Mouse (Mus musculus): ENCODE data around the gene Elmsan1. TPM values are rescaled to one million over a fixed set of nuclear protein-coding genes. Genes with fewer than 3 reads are reported as not detected.

The Elmsan1 gene
- polyA plus RNA-seq, 1 experiment from 2014 or later, result 11.3 TPM

GRCm38 (mm10) chr12:84165631-84166373 lies 52.9 kb downstream of the Elmsan1 start:
- peak; percentile 23 for DNase-seq
- Histone ChIP-seq H3K9me3 (ENCODE audit: low read depth, low read length) (no peaks in the 10 kb centered on the region), H3K27ac (ENCODE audit: low read depth) (no peak overlapping the region), H3K27me3 (ENCODE audit: insufficient read depth, low read length) (no peaks in the 10 kb centered on the region), H3K4me2 (no peak overlapping the region), H3K4me1 (ENCODE audit: insufficient read depth) (no peaks in the 10 kb centered on the region), H3K9ac (no peak overlapping the region), H3K4me3 (ENCODE audit: low read depth, low read length) (no peak overlapping the region), H3K36me3 (ENCODE audit: insufficient read depth) (peaks cover 49% of the 10 kb centered on the region)
- no peak for ATAC-seq (ENCODE audit: insufficient read depth)
- WGBS, result 40% methylated on average over 8 of the region's 8 CpGs
- no peak for TF ChIP-seq CTCF (IDR thresholded peaks at IDR 0.05; ENCODE audit: low read depth)

GRCm38 (mm10) chr12:84163586-84164110 lies 55.0 kb downstream of the Elmsan1 start:
- peaks cover 61% of the 10 kb centered on the region for H3K36me3 ChIP-seq (ENCODE audit: insufficient read depth)
- no peak overlapping the region for H3K9ac ChIP-seq
- ATAC-seq (ENCODE audit: insufficient read depth), result no peak
- DNase-seq, result no peak
- H3K4me2 ChIP-seq, result no peak overlapping the region
- WGBS, result 73% methylated on average over 11 of the region's 11 CpGs
- no peak for TF ChIP-seq CTCF (IDR thresholded peaks at IDR 0.05; ENCODE audit: low read depth)
- H3K27ac ChIP-seq (ENCODE audit: low read depth), result no peak overlapping the region
- H3K27me3 ChIP-seq (ENCODE audit: insufficient read depth, low read length), result no peaks in the 10 kb centered on the region
- H3K4me3 ChIP-seq (ENCODE audit: low read depth, low read length), result no peak overlapping the region
- no peaks in the 10 kb centered on the region for H3K9me3 ChIP-seq (ENCODE audit: low read depth, low read length)
- no peaks in the 10 kb centered on the region for H3K4me1 ChIP-seq (ENCODE audit: insufficient read depth)

GRCm38 (mm10) chr12:84163133-84163532 lies 55.5 kb downstream of the Elmsan1 start:
- Histone ChIP-seq H3K27me3 (ENCODE audit: insufficient read depth, low read length) (no peaks in the 10 kb centered on the region), H3K27ac (ENCODE audit: low read depth) (no peak overlapping the region), H3K4me3 (ENCODE audit: low read depth, low read length) (no peak overlapping the region), H3K36me3 (ENCODE audit: insufficient read depth) (peaks cover 61% of the 10 kb centered on the region), H3K4me1 (ENCODE audit: insufficient read depth) (no peaks in the 10 kb centered on the region), H3K9me3 (ENCODE audit: low read depth, low read length) (no peaks in the 10 kb centered on the region), H3K9ac (no peak overlapping the region), H3K4me2 (no peak overlapping the region)
- whole genome bisulfite sequencing, result 79% methylated on average over 9 of the region's 9 CpGs
- TF ChIP-seq CTCF (IDR thresholded peaks at IDR 0.05; ENCODE audit: low read depth), result peak; percentile 72
- ATAC-seq (ENCODE audit: insufficient read depth), result no peak
- peak; percentile 71 for DNase-seq

GRCm38 (mm10) chr12:84161616-84162433 lies 56.9 kb downstream of the Elmsan1 start:
- H3K4me1 ChIP-seq (ENCODE audit: insufficient read depth), result no peaks in the 10 kb centered on the region
- H3K4me2 ChIP-seq, result no peak overlapping the region
- no peak overlapping the region for H3K4me3 ChIP-seq (ENCODE audit: low read depth, low read length)
- H3K9ac ChIP-seq, result no peak overlapping the region
- TF ChIP-seq CTCF (IDR thresholded peaks at IDR 0.05; ENCODE audit: low read depth), result peak; percentile 64
- WGBS, result 72% methylated on average over 14 of the region's 14 CpGs
- H3K27ac ChIP-seq (ENCODE audit: low read depth), result no peak overlapping the region
- H3K36me3 ChIP-seq (ENCODE audit: insufficient read depth), result peaks cover 69% of the 10 kb centered on the region
- H3K27me3 ChIP-seq (ENCODE audit: insufficient read depth, low read length), result no peaks in the 10 kb centered on the region
- DNase-seq (peak; percentile 49), ATAC-seq (ENCODE audit: insufficient read depth) (no peak)
- H3K9me3 ChIP-seq (ENCODE audit: low read depth, low read length), result no peaks in the 10 kb centered on the region

GRCm38 (mm10) chr12:84161116-84161515 lies 57.6 kb downstream of the Elmsan1 start:
- Histone ChIP-seq H3K36me3 (ENCODE audit: insufficient read depth) (peaks cover 70% of the 10 kb centered on the region), H3K9me3 (ENCODE audit: low read depth, low read length) (no peaks in the 10 kb centered on the region), H3K9ac (no peak overlapping the region), H3K4me3 (ENCODE audit: low read depth, low read length) (no peak overlapping the region), H3K4me2 (no peak overlapping the region), H3K27me3 (ENCODE audit: insufficient read depth, low read length) (no peaks in the 10 kb centered on the region), H3K27ac (ENCODE audit: low read depth) (no peak overlapping the region), H3K4me1 (ENCODE audit: insufficient read depth) (no peaks in the 10 kb centered on the region)
- ATAC-seq (ENCODE audit: insufficient read depth) (0 out of 2 replicates have a peak, but pooled peaks have one; percentile 35), DNase-seq (no peak)
- no peak for TF ChIP-seq CTCF (IDR thresholded peaks at IDR 0.05; ENCODE audit: low read depth)
- 19% methylated on average over 8 of the region's 8 CpGs for WGBS

- ATAC-seq (ENCODE audit: insufficient read depth), result no peak
Observed at GRCm38 (mm10) chr12:84160491-84160890, 58.2 kb downstream of the Elmsan1 start.

GRCm38 (mm10) chr12:84158156-84158555 lies 60.5 kb downstream of the Elmsan1 start:
- H3K9me3 ChIP-seq (ENCODE audit: low read depth, low read length), result no peaks in the 10 kb centered on the region
- H3K27ac ChIP-seq (ENCODE audit: low read depth), result no peak overlapping the region
- H3K27me3 ChIP-seq (ENCODE audit: insufficient read depth, low read length), result no peaks in the 10 kb centered on the region
- H3K36me3 ChIP-seq (ENCODE audit: insufficient read depth), result peaks cover 88% of the 10 kb centered on the region
- ATAC-seq (ENCODE audit: insufficient read depth) (no peak), DNase-seq (no peak)
- no peak overlapping the region for H3K4me3 ChIP-seq (ENCODE audit: low read depth, low read length)
- no peaks in the 10 kb centered on the region for H3K4me1 ChIP-seq (ENCODE audit: insufficient read depth)
- H3K9ac ChIP-seq, result no peak overlapping the region
- 83% methylated on average over 14 of the region's 14 CpGs for WGBS
- TF ChIP-seq CTCF (IDR thresholded peaks at IDR 0.05; ENCODE audit: low read depth), result no peak
- no peak overlapping the region for H3K4me2 ChIP-seq

More at GRCm38 (mm10) chr12:84160491-84160890, 58.2 kb downstream of the Elmsan1 start:
- no peaks in the 10 kb centered on the region for H3K9me3 ChIP-seq (ENCODE audit: low read depth, low read length)
- H3K4me3 ChIP-seq (ENCODE audit: low read depth, low read length), result no peak overlapping the region
- WGBS, result 93% methylated on average over 8 of the region's 8 CpGs
- no peaks in the 10 kb centered on the region for H3K27me3 ChIP-seq (ENCODE audit: insufficient read depth, low read length)
- H3K9ac ChIP-seq, result no peak overlapping the region
- no peak for DNase-seq
- no peak overlapping the region for H3K4me2 ChIP-seq
- no peak for TF ChIP-seq CTCF (IDR thresholded peaks at IDR 0.05; ENCODE audit: low read depth)
- H3K4me1 ChIP-seq (ENCODE audit: insufficient read depth), result no peaks in the 10 kb centered on the region
- H3K27ac ChIP-seq (ENCODE audit: low read depth), result no peak overlapping the region
- peaks cover 75% of the 10 kb centered on the region for H3K36me3 ChIP-seq (ENCODE audit: insufficient read depth)

Measured in lung, embryonic 14.5 days (tissue).